Mouse (Mus musculus): Measurements from ENCODE around the gene Mif4gd. TPM values are rescaled to one million over a fixed set of nuclear protein-coding genes. Genes with fewer than 3 reads are reported as not detected.

The Mif4gd gene
- polyA plus RNA-seq, 1 experiment from 2014 or later: 22.0 TPM

DNA sequence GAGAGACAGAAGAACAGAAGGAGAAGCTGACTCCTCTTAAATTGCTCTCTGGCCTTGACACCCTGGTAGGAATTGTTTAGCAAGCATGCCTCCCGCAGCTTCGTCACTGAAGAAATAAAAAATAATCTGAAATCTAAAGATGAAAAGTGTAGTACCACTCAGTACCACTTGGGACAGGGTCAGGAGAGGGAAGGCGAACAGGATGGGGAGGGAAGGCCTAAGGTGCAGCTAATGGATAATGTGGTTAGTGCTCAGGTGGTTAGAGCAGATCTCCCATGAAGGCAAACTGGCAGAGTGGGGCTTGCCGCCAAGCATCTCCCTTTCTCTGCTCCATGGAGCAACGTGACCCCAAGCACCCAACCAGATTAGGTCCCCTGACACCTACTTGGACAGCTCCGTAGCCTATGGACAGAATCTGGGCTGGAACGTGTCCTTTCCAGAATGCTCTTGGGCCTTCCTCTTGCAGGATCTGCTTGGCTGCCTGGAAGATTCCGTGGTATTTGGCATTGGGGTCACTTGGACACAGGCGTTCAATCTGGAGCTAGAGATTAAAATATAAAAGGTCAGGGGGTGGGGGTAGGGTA is 10.8 kb upstream of the Mif4gd start:
- H3K27me3 ChIP-seq (replicated peaks): no peaks in the 10 kb centered on the region
- no peak for ATAC-seq (ENCODE audit: insufficient number of reproducible peaks, low FRiP score)
- H3K4me2 ChIP-seq: no peak overlapping the region
- WGBS: 77% methylated on average over 9 of the region's 9 CpGs
- H3K9ac ChIP-seq: no peak overlapping the region
- H3K9me3 ChIP-seq (replicated peaks): no peaks in the 10 kb centered on the region
- H3K4me3 ChIP-seq: no peak overlapping the region
- H3K36me3 ChIP-seq: peaks cover 53% of the 10 kb centered on the region
- peaks cover 14% of the 10 kb centered on the region for H3K4me1 ChIP-seq (replicated peaks)
- no peak overlapping the region for H3K27ac ChIP-seq (ENCODE audit: poor library complexity, severe bottlenecking)

DNA sequence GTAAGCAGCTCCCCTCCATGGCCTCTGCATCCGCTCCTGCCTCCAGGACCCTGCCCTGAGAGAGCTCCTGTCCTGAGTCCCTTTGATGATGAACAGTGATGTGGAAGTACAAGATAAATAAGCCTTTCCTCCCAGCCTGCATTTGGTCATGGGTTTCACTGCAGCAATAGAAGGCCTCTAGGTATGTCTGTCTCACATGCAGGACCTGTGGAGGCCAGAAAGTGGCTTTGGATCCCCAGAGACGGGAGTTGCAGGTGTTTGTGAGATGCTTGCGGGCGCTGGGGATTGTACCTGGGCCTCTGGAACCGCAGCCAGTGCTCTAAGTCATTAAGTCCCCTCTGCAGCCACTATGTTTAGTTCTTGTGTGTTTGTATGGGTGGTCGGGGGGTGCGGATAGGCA is 7.2 kb upstream of the Mif4gd start:
- Histone ChIP-seq H3K4me1 (replicated peaks) (peaks cover 16% of the 10 kb centered on the region), H3K36me3 (peaks cover 81% of the 10 kb centered on the region), H3K4me3 (no peak overlapping the region), H3K9me3 (replicated peaks) (no peaks in the 10 kb centered on the region), H3K27me3 (replicated peaks) (no peaks in the 10 kb centered on the region), H3K27ac (ENCODE audit: poor library complexity, severe bottlenecking) (no peak overlapping the region), H3K9ac (no peak overlapping the region), H3K4me2 (no peak overlapping the region)
- 91% methylated on average over 7 of the region's 7 CpGs for WGBS
- no peak for ATAC-seq (ENCODE audit: insufficient number of reproducible peaks, low FRiP score)

DNA sequence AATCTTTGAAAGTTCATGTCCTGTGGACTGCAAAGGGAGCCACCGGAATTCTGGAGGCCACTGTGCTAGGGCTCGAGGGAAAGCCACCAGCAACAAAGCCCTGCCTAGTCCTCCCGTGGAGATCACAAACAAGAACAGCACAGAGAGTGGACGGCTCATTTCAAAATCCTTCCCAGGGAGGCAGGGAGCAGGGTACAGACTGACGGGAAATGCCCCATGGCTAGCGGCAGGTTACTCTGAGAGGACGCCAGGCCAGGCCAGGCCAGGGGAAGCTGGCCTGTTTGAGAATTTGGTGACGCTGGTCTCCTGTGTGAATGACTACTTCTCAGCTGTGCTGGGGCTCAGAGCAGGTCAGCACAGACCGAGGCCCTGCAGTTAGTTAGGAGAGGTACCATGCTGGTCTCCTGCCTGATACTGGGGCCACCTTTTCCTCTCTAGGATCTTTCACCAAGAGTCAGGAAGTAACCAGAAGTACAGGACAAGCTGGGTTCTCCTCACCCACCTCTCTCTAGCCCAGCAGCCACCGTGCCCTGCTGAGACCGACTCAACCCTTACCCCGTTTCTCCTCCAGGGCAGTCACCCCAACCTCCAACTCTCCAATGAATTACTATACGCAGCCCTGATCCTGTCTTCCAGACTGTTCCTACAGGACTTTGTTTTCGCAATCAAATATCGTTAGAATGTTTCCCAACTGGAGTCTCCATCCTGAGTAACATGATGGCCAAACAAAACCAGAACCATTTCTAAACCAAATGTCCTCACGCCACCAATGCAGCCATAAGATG is 6.2 kb upstream of the Mif4gd start:
- no peak overlapping the region for H3K4me2 ChIP-seq
- no peak overlapping the region for H3K9ac ChIP-seq
- 89% methylated on average over 16 of the region's 16 CpGs for WGBS
- H3K36me3 ChIP-seq: peaks cover 84% of the 10 kb centered on the region
- ATAC-seq (ENCODE audit: insufficient number of reproducible peaks, low FRiP score): no peak
- peaks cover 26% of the 10 kb centered on the region for H3K4me1 ChIP-seq (replicated peaks)
- H3K27me3 ChIP-seq (replicated peaks): no peaks in the 10 kb centered on the region
- H3K4me3 ChIP-seq: no peak overlapping the region
- no peak overlapping the region for H3K27ac ChIP-seq (ENCODE audit: poor library complexity, severe bottlenecking)
- no peaks in the 10 kb centered on the region for H3K9me3 ChIP-seq (replicated peaks)

DNA sequence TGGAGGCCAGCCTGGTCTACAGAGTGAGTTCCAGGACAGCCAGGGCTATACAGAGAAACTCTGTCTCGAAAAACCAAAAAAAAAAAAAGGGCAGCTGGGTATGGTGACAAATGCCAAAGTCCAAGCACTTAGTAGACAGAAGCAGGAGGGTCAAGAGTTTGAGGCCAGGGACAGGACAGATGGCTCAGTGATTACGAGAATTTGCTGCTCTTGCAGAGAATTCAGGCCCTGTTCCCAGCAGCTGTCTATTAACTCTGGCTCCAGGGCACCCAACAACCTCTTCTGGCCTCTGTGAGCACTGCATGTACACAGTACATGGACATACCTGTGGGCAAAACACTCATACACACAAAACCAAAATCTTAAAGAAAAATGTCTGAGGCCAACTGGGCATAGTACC is 5.2 kb upstream of the Mif4gd start:
- Histone ChIP-seq H3K27ac (ENCODE audit: poor library complexity, severe bottlenecking) (no peak overlapping the region), H3K9ac (no peak overlapping the region), H3K4me2 (no peak overlapping the region), H3K4me3 (no peak overlapping the region), H3K4me1 (replicated peaks) (peaks cover 33% of the 10 kb centered on the region), H3K36me3 (peaks cover 75% of the 10 kb centered on the region), H3K9me3 (replicated peaks) (no peaks in the 10 kb centered on the region), H3K27me3 (replicated peaks) (no peaks in the 10 kb centered on the region)
- 92% methylated on average over 2 of the region's 2 CpGs for WGBS
- no peak for ATAC-seq (ENCODE audit: insufficient number of reproducible peaks, low FRiP score)

DNA sequence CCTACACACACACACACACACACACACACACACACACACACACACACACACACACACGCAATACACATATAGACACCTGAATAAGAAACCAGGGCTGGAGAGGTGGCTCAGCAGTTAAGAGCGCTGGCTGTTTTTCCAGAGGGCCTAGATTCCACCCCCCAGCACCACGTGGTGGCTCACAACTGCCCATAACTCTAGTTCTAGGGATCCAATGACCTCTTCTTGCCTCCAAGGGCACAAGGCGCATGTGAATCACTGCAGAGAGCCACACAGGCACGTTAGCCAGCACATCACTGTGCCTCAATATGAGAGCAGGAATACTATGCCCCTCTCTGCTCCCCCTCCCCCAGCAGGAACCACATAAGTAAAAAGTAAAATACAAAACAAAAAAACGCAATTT is 4.1 kb upstream of the Mif4gd start:
- 72% methylated on average over 6 of the region's 6 CpGs for WGBS
- Histone ChIP-seq H3K4me1 (replicated peaks) (peaks cover 35% of the 10 kb centered on the region), H3K27me3 (replicated peaks) (no peaks in the 10 kb centered on the region), H3K36me3 (peaks cover 65% of the 10 kb centered on the region), H3K4me2 (no peak overlapping the region), H3K9me3 (replicated peaks) (no peaks in the 10 kb centered on the region), H3K4me3 (no peak overlapping the region), H3K27ac (ENCODE audit: poor library complexity, severe bottlenecking) (0 out of 2 replicates have a peak overlapping the region, but pooled peaks have one; percentile 14), H3K9ac (no peak overlapping the region)
- ATAC-seq (ENCODE audit: insufficient number of reproducible peaks, low FRiP score): no peak

DNA sequence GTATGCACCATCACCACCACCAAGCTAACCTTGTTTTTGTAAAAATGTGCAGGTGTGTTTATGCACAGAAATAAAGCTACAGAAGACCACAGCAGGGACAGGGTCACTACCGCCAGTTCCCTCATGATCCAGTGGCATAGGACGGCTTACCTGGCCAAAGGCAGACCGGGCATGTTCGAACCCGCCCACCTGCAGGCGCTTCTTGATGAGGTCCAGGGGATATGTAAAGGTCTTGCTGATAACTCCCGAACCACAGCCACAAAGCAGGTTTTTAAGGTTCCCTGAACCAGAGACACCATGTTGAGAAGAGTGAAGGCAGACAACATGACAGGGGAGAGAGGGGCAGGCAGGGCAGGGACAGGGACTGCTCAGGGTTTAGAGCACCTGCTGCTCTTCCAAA is 3.6 kb upstream of the Mif4gd start:
- ATAC-seq (ENCODE audit: insufficient number of reproducible peaks, low FRiP score): no peak
- H3K27ac ChIP-seq (ENCODE audit: poor library complexity, severe bottlenecking): no peak overlapping the region
- no peak overlapping the region for H3K9ac ChIP-seq
- H3K4me3 ChIP-seq: no peak overlapping the region
- H3K4me1 ChIP-seq (replicated peaks): peaks cover 39% of the 10 kb centered on the region
- no peaks in the 10 kb centered on the region for H3K9me3 ChIP-seq (replicated peaks)
- 86% methylated on average over 7 of the region's 7 CpGs for WGBS
- H3K4me2 ChIP-seq: no peak overlapping the region
- peaks cover 61% of the 10 kb centered on the region for H3K36me3 ChIP-seq
- no peaks in the 10 kb centered on the region for H3K27me3 ChIP-seq (replicated peaks)

DNA sequence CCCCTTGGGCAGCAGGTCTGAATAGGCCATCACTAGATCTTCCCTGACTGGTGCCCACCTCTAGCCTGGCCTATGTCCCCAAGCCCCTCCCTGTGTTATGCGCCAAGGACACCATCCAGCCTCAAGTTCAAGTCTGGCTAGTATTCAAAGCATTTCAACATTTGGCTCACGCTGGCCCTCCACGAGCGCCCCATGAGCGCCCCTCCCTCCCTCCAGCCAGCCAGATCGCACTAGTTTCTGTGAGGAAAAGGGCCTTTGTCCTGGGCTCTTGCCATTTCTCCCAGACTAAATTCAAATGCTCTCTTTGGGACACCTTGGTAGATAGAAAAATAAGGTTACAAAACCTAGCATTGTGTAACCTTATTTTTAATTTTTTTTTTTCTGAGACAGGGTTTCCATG is 3.1 kb upstream of the Mif4gd start:
- Histone ChIP-seq H3K9me3 (replicated peaks) (no peaks in the 10 kb centered on the region), H3K4me1 (replicated peaks) (peaks cover 39% of the 10 kb centered on the region), H3K9ac (0 out of 2 replicates have a peak overlapping the region, but pooled peaks have one; percentile 27), H3K27ac (ENCODE audit: poor library complexity, severe bottlenecking) (no peak overlapping the region), H3K27me3 (replicated peaks) (no peaks in the 10 kb centered on the region), H3K4me2 (no peak overlapping the region), H3K36me3 (peaks cover 56% of the 10 kb centered on the region), H3K4me3 (no peak overlapping the region)
- 85% methylated on average over 6 of the region's 6 CpGs for WGBS
- ATAC-seq (ENCODE audit: insufficient number of reproducible peaks, low FRiP score): no peak

DNA sequence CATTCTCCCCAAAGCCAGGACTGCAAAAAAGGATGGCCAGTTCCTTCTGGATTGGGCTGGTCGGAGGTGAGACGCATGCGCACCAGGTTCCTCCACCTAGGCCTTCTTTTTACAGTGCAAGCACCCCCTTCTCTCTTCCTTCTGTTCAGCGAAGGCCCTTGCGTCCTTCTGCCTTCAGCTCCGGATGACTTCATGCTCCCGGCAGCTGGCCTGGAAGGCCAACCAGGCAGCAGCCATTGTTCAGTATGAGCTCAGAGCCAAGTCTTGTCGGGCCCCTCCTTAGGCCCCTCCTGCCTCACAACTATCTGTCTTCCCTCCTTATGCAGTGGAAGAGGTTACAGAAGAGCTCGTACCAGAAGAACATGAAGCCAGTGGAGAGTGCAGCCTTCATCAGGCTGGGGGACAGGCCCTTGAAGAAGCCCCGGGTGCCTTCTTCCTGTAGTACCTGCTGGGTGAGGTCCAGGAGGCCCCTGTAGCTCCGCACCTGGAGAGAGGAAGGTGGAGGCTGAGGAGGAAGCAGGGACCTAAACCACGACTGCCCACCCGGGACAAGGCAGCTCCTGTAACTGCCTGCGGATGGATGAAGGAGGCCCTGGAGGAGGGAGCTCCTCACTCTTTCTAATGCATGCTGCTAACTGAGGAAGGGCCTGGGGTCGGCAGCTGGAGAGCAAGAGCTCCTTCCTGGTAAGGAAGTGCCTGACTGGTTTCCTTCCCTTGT is 2.5 kb upstream of the Mif4gd start:
- H3K9ac ChIP-seq: 0 out of 2 replicates have a peak overlapping the region, but pooled peaks have one; percentile 27
- peak overlapping the region; percentile 10 for H3K27ac ChIP-seq (ENCODE audit: poor library complexity, severe bottlenecking)

DNA sequence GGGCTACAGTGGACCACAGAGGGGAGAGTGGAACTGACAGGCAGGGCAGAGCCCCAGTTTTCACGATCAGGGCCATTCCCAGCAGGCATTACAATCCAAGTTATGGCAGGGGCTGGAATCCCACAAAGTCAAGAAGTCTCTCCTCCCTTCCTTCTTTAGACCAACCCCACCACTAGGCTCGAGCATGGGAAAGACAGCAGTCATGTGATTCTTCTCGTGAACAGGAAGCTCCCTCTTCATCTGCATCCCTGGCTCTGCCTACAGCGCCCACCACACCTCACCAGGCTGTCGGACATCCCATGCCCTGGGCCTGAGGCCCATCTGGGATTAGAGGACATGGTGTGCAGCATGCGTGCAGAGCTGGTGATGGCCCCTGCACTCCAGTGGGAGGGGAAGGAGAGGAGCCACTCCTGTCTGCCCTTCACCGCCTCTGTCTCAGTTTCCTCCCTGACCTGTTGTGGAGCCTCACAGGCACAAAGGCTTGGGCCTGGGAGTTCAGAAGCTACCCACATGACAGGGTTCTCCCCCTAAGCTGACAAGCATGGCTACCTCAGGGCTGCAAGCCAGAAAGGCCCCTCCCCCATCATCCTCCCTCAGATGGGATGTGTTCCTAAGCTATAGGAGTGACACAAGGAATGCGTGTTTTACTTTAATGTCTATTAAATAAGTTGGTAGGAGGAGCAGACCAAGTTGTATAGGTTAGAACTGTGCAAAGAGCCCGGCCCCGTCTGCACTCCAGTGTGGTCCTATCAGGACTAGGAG is 1.8 kb upstream of the Mif4gd start:
- Histone ChIP-seq H3K36me3 (peaks cover 48% of the 10 kb centered on the region), H3K4me2 (no peak overlapping the region; the same call in 1 of the 2 replicates), H3K9ac (0 out of 2 replicates have a peak overlapping the region, but pooled peaks have one; percentile 32), H3K27me3 (replicated peaks) (no peaks in the 10 kb centered on the region), H3K4me1 (replicated peaks) (peaks cover 39% of the 10 kb centered on the region), H3K27ac (ENCODE audit: poor library complexity, severe bottlenecking) (peak overlapping the region; percentile 10; the same call in 1 of the 2 replicates), H3K9me3 (replicated peaks) (no peaks in the 10 kb centered on the region), H3K4me3 (no peak overlapping the region)
- no peak for ATAC-seq (ENCODE audit: insufficient number of reproducible peaks, low FRiP score)
- 78% methylated on average over 10 of the region's 10 CpGs for WGBS

More for the DNA sequence above, 2.5 kb upstream of the Mif4gd start:
- WGBS: 70% methylated on average over 15 of the region's 15 CpGs
- peaks cover 50% of the 10 kb centered on the region for H3K36me3 ChIP-seq
- ATAC-seq (ENCODE audit: insufficient number of reproducible peaks, low FRiP score): no peak
- H3K27me3 ChIP-seq (replicated peaks): no peaks in the 10 kb centered on the region
- H3K4me1 ChIP-seq (replicated peaks): peaks cover 39% of the 10 kb centered on the region
- no peaks in the 10 kb centered on the region for H3K9me3 ChIP-seq (replicated peaks)
- H3K4me2 ChIP-seq: no peak overlapping the region; the same call in 1 of the 2 replicates
- H3K4me3 ChIP-seq: no peak overlapping the region

DNA sequence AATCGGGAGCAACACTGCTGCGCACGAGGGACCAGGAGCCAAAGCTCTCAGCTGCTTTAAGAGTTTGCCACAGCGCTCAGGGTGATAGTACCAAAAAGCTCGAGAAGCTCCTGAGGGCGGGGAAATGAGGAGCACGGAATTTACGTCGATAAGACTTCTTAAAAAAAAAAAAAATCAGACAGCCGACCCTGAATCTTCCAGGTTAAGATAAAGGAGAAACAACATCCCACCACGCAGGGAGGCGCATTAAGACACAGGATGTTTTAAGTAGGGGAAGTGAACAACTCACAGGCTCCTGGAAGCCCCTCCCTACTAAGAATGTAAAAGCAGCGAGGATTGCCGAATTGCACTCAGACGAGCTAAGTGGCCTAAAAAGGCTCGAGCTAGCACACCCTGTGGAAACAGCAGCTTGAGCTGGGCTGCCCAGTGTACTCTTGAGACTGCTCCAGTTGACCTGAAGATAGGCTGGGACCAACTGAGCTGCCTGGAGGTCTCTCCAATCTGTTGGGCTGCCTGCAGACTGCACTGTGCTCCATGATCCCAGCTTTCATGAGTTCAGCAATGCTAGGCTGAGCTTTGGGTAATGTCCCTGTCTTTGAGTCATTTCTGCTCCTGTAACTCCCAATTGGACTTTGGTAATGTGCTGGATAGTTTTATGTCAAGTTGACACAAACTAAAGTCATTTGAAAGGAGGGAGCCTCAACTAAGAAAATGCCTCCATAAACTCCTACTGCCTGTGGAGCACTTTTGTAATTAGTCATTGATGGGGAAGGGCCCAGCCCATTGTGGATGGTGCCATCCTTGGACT is 573 bp upstream of the Mif4gd start:
- Histone ChIP-seq H3K4me2 (peak overlapping the region; percentile 84), H3K27ac (ENCODE audit: poor library complexity, severe bottlenecking) (peak overlapping the region; percentile 94), H3K4me1 (replicated peaks) (peaks cover 39% of the 10 kb centered on the region), H3K27me3 (replicated peaks) (no peaks in the 10 kb centered on the region), H3K9ac (peak overlapping the region; percentile 83), H3K4me3 (peak overlapping the region; percentile 61), H3K36me3 (peaks cover 49% of the 10 kb centered on the region), H3K9me3 (replicated peaks) (no peaks in the 10 kb centered on the region)
- no peak for ATAC-seq (ENCODE audit: insufficient number of reproducible peaks, low FRiP score)
- WGBS: under 1% methylated on average over 16 of the region's 16 CpGs

Measured in heart, embryonic 12.5 days (tissue).